Mouse (Mus musculus) layer of hippocampus, postnatal 36 days (tissue): ENCODE results near the gene Cdk12. TPM values are rescaled to one million over a fixed set of nuclear protein-coding genes. Genes with fewer than 3 reads are reported as not detected.

Source experiments
- DNase-seq, 2 experiments: peaks; one replicate each; pipeline ENCODE4 v3.0.0; 2022
- total RNA-seq, 2 experiments: library from RNA; stranded (reverse); gene quantifications; 2 replicates each; pipeline ENCODE4 v1.2.3; 2021

The Cdk12 gene
- total RNA-seq, 2 experiments from 2014 or later, result 40.9 to 41.1 TPM

GRCm38 (mm10) chr11:98260706-98261479 lies 58.0 kb downstream of the Cdk12 start:
- DNase-seq, result no peak

- DNase-seq, result peak; percentile 83 to 84
Observed at GRCm38 (mm10) chr11:98265039-98265438, 62.2 kb downstream of the Cdk12 start.

- DNase-seq, result no peak
Observed at GRCm38 (mm10) chr11:98265891-98266290, 63.0 kb downstream of the Cdk12 start.

- DNase-seq, result no peak
Observed at GRCm38 (mm10) chr11:98266699-98267402, 64.0 kb downstream of the Cdk12 start.

- DNase-seq, result no peak
Observed at GRCm38 (mm10) chr11:98270066-98270465, 67.2 kb downstream of the Cdk12 start.

GRCm38 (mm10) chr11:98270466-98270865 lies 67.6 kb downstream of the Cdk12 start:
- DNase-seq, result no peak

GRCm38 (mm10) chr11:98283740-98284139 lies 80.9 kb downstream of the Cdk12 start:
- no peak for DNase-seq

- DNase-seq, result no peak
Observed at GRCm38 (mm10) chr11:98284230-98284629, 81.4 kb downstream of the Cdk12 start.

GRCm38 (mm10) chr11:98285368-98285767 lies 82.5 kb downstream of the Cdk12 start:
- DNase-seq, result no peak

- DNase-seq, result no peak
Observed at GRCm38 (mm10) chr11:98287531-98287930, 84.7 kb downstream of the Cdk12 start.

GRCm38 (mm10) chr11:98287961-98288360 lies 85.1 kb downstream of the Cdk12 start:
- DNase-seq, result no peak

- DNase-seq, result no peak
Observed at GRCm38 (mm10) chr11:98289873-98290272, 87.0 kb downstream of the Cdk12 start.

GRCm38 (mm10) chr11:98290906-98291305 lies 88.0 kb downstream of the Cdk12 start:
- no peak for DNase-seq

- no peak for DNase-seq
Observed at GRCm38 (mm10) chr11:98293070-98293469, 90.2 kb downstream of the Cdk12 start.

GRCm38 (mm10) chr11:98294188-98295012 lies 91.5 kb downstream of the Cdk12 start:
- peak; percentile 81 to 82 for DNase-seq

- no peak for DNase-seq
Observed at GRCm38 (mm10) chr11:98295013-98295585, 92.2 kb downstream of the Cdk12 start.

- peak; percentile 49 to 63 for DNase-seq
Observed at GRCm38 (mm10) chr11:98296277-98296676, 93.4 kb downstream of the Cdk12 start.

- DNase-seq, result no peak
Observed at GRCm38 (mm10) chr11:98296916-98297315, 94.1 kb downstream of the Cdk12 start.

- DNase-seq, result no peak
Observed at GRCm38 (mm10) chr11:98297778-98298177, 94.9 kb downstream of the Cdk12 start.

- DNase-seq, result no peak
Observed at GRCm38 (mm10) chr11:98298484-98299205, 95.8 kb downstream of the Cdk12 start.

GRCm38 (mm10) chr11:98313790-98314323 lies 111.0 kb downstream of the Cdk12 start:
- DNase-seq, result peak; percentile 84 to 88

- no peak for DNase-seq
Observed at GRCm38 (mm10) chr11:98317479-98317878, 114.6 kb downstream of the Cdk12 start.
